Mouse (Mus musculus) urinary bladder, adult 18-20 months (tissue): ENCODE measurements around the gene Cryz.
"Not testable (repeated sequence)": the region's sequence is repeated elsewhere in the genome, so short reads cannot be mapped to it uniquely, and the experiment has no call there.

Source experiments
- DNase-seq, 2 experiments: peaks; one replicate each; pipeline ENCODE4 v3.0.0; 2022; ENCODE audit warnings: low spot score in 2 of 2, mixed read lengths in 2 of 2

The Cryz gene

GRCm38 (mm10) chr3:154611888-154612287 is 15.4 kb downstream of the Cryz start:
- no peak for DNase-seq

- DNase-seq: no peak
These were observed 18.3 kb downstream of the Cryz start for GRCm38 (mm10) chr3:154614771-154615170.

GRCm38 (mm10) chr3:154615304-154615703 is 18.8 kb downstream of the Cryz start:
- no peak for DNase-seq

GRCm38 (mm10) chr3:154616106-154616505 is 19.6 kb downstream of the Cryz start:
- no peak for DNase-seq

GRCm38 (mm10) chr3:154628284-154628683 is 31.8 kb downstream of the Cryz start:
- no peak for DNase-seq

- not testable (repeated sequence) for DNase-seq
These were observed 34.8 kb downstream of the Cryz start for GRCm38 (mm10) chr3:154631281-154631680.

- no peak for DNase-seq
These were observed 36.6 kb downstream of the Cryz start for GRCm38 (mm10) chr3:154633091-154633490.

- DNase-seq: no peak
These were observed 50.3 kb downstream of the Cryz start for GRCm38 (mm10) chr3:154646638-154647442.

GRCm38 (mm10) chr3:154647443-154647780 is 50.9 kb downstream of the Cryz start:
- no peak for DNase-seq

GRCm38 (mm10) chr3:154649411-154650285 is 53.1 kb downstream of the Cryz start:
- no peak for DNase-seq

GRCm38 (mm10) chr3:154651192-154651821 is 54.8 kb downstream of the Cryz start:
- no peak for DNase-seq

- DNase-seq: no peak
These were observed 56.3 kb downstream of the Cryz start for GRCm38 (mm10) chr3:154652581-154653420.

- no peak for DNase-seq
These were observed 56.9 kb downstream of the Cryz start for GRCm38 (mm10) chr3:154653454-154653853.

GRCm38 (mm10) chr3:154654284-154654683 is 57.8 kb downstream of the Cryz start:
- DNase-seq: no peak

- DNase-seq: no peak
These were observed 58.4 kb downstream of the Cryz start for GRCm38 (mm10) chr3:154654901-154655300.

GRCm38 (mm10) chr3:154655711-154656110 is 59.2 kb downstream of the Cryz start:
- DNase-seq: no peak

- DNase-seq: no peak
These were observed 67.0 kb downstream of the Cryz start, which contains the start of gene Erich3 for GRCm38 (mm10) chr3:154663545-154663944. Gene Erich3 (plus strand): TSS chr3:154663859.

GRCm38 (mm10) chr3:154663976-154664581 is 67.6 kb downstream of the Cryz start:
- no peak for DNase-seq

- DNase-seq: no peak
These were observed 68.1 kb downstream of the Cryz start for GRCm38 (mm10) chr3:154664636-154665035.

GRCm38 (mm10) chr3:154668485-154668884 is 72.0 kb downstream of the Cryz start:
- DNase-seq: no peak

- no peak for DNase-seq
These were observed 74.1 kb downstream of the Cryz start for GRCm38 (mm10) chr3:154670584-154670983.
